Mouse (Mus musculus) midbrain, embryonic 11.5 days (tissue): Measurements from ENCODE around the gene Cbx2. TPM values are rescaled to one million over a fixed set of nuclear protein-coding genes. Genes with fewer than 3 reads are reported as not detected.

Experiments used
- ATAC-seq: fragments of 200-750 bp; cut with Nextera tagmentation; 2 replicates; pipeline ENCODE4 v1.8.0; 2017; ENCODE audit warnings: moderate TSS enrichment, moderate library complexity; ENCODE audit not compliant: low FRiP score
- DNase-seq: peaks from one replicate; pipeline ENCODE4 v3.0.0; 2015; ENCODE audit warnings: low spot score; ENCODE audit errors: missing footprints
- H3K27ac ChIP-seq: fragments of 300-500 bp; sonication (generic); 2 replicates; pipeline ENCODE4 v1.5.1; 2014; ENCODE audit warnings: low read depth, low read length
- H3K27me3 ChIP-seq: fragments of 300-500 bp; sonication (generic); 2 replicates; pipeline ENCODE4 v1.6.1; 2014; ENCODE audit warnings: mild to moderate bottlenecking, low read length, moderate library complexity, mixed read lengths; ENCODE audit not compliant: control insufficient read depth, insufficient read depth
- H3K36me3 ChIP-seq: fragments of 300-500 bp; sonication (generic); 2 replicates; pipeline ENCODE4 v1.6.1; 2014; ENCODE audit warnings: mild to moderate bottlenecking, low read length, moderate library complexity, mixed read lengths; ENCODE audit not compliant: control insufficient read depth, insufficient read depth
- H3K4me1 ChIP-seq: fragments of 300-500 bp; sonication (generic); 2 replicates; pipeline ENCODE4 v1.6.1; 2014; ENCODE audit warnings: low read length; ENCODE audit not compliant: control insufficient read depth, insufficient read depth
- H3K4me2 ChIP-seq: fragments of 300-500 bp; sonication (generic); 2 replicates; pipeline ENCODE4 v1.6.1; 2014; ENCODE audit warnings: mild to moderate bottlenecking, moderate library complexity
- H3K4me3 ChIP-seq: fragments of 300-500 bp; sonication (generic); 2 replicates; pipeline ENCODE4 v1.5.1; 2014; ENCODE audit warnings: low read depth, low read length
- H3K9ac ChIP-seq: fragments of 300-500 bp; sonication (generic); 2 replicates; pipeline ENCODE4 v1.6.1; 2014; ENCODE audit warnings: low read length
- H3K9me3 ChIP-seq: fragments of 300-500 bp; sonication (generic); 2 replicates; pipeline ENCODE4 v1.6.1; 2016; ENCODE audit warnings: low read length; ENCODE audit not compliant: control insufficient read depth
- WGBS: fragments of 180-500 bp; shearing (Covaris S2); extraction: QIAGEN DNeasy Blood & Tissue Kit; methylation state at CpG from one replicate; pipeline ENCODE4 v1.1.7; 2014; 5-methylcytosine and 5-hydroxymethylcytosine counted together
- polyA plus RNA-seq: library from polyadenylated mRNA; unstranded; fragments of >200 nt; fragmentation: Nextera tagmentation; extraction: Ambion mirVana; gene quantifications from 2 replicates; pipeline ENCODE4 v1.2.1, GENCODE M21; 2014

Gene Cbx2
- 66.7 and 70.5 TPM in 2 replicates for polyA plus RNA-seq

- Histone ChIP-seq H3K4me2 (peak within 1 kb of the TSS; percentile 94), H3K27ac (peak within 1 kb of the TSS; percentile 80), H3K4me1 (peaks cover 28% of the 10 kb centered on the region), H3K4me3 (peak within 1 kb of the TSS; percentile 75), H3K9me3 (no peaks in the 10 kb centered on the region), H3K9ac (peak within 1 kb of the TSS; percentile 93), H3K27me3 (peaks cover 3% of the 10 kb centered on the region; the same call in 1 of the 2 replicates), H3K36me3 (peaks cover 17% of the 10 kb centered on the region)
- ATAC-seq, result peak; percentile 91
- under 1% methylated on average over 80 of the region's 99 CpGs for WGBS
- peak; percentile 99 for DNase-seq
Observed at GRCm38 (mm10) chr11:119022895-119023615, at the start of gene Cbx2. TSS of gene Cbx2 (plus strand) at chr11:119022962.

GRCm38 (mm10) chr11:118974340-118974739 lies 48.4 kb upstream of the Cbx2 start:
- DNase-seq, result no peak
- Histone ChIP-seq H3K36me3 (no peaks in the 10 kb centered on the region), H3K27ac (no peak overlapping the region), H3K9ac (no peak overlapping the region), H3K27me3 (no peaks in the 10 kb centered on the region), H3K4me1 (peaks cover 23% of the 10 kb centered on the region), H3K9me3 (no peaks in the 10 kb centered on the region), H3K4me3 (no peak overlapping the region), H3K4me2 (no peak overlapping the region)
- WGBS, result 78% methylated on average over 7 of the region's 7 CpGs
- ATAC-seq, result no peak

- Histone ChIP-seq H3K4me3 (no peak overlapping the region), H3K27ac (no peak overlapping the region), H3K9me3 (no peaks in the 10 kb centered on the region), H3K27me3 (no peaks in the 10 kb centered on the region), H3K4me2 (peak overlapping the region; percentile 3; the same call in 1 of the 2 replicates), H3K9ac (no peak overlapping the region), H3K4me1 (peaks cover 23% of the 10 kb centered on the region), H3K36me3 (no peaks in the 10 kb centered on the region)
- under 1% methylated on average over 10 of the region's 10 CpGs for WGBS
- ATAC-seq (no peak), DNase-seq (peak; percentile 99)
Observed at GRCm38 (mm10) chr11:118975427-118975826, 47.3 kb upstream of the Cbx2 start.

- Histone ChIP-seq H3K27ac (no peak overlapping the region), H3K4me1 (peaks cover 23% of the 10 kb centered on the region), H3K9ac (no peak overlapping the region), H3K36me3 (no peaks in the 10 kb centered on the region), H3K4me2 (peak overlapping the region; percentile 3; the same call in 1 of the 2 replicates), H3K27me3 (no peaks in the 10 kb centered on the region), H3K4me3 (no peak overlapping the region), H3K9me3 (no peaks in the 10 kb centered on the region)
- no peak for DNase-seq
- ATAC-seq, result no peak
- 13% methylated on average over 12 of the region's 12 CpGs for WGBS
Observed at GRCm38 (mm10) chr11:118975917-118976316, 46.8 kb upstream of the Cbx2 start.

- H3K4me1 ChIP-seq, result peaks cover 9% of the 10 kb centered on the region
- H3K4me3 ChIP-seq, result no peak overlapping the region
- H3K27me3 ChIP-seq, result no peaks in the 10 kb centered on the region
- no peaks in the 10 kb centered on the region for H3K9me3 ChIP-seq
- no peak overlapping the region for H3K27ac ChIP-seq
- H3K36me3 ChIP-seq, result no peaks in the 10 kb centered on the region
- DNase-seq (no peak), ATAC-seq (no peak)
- WGBS, result 88% methylated on average over 2 of the region's 2 CpGs
- H3K4me2 ChIP-seq, result no peak overlapping the region
- no peak overlapping the region for H3K9ac ChIP-seq
Observed at GRCm38 (mm10) chr11:118980388-118980787, 42.4 kb upstream of the Cbx2 start.

GRCm38 (mm10) chr11:118981012-118981776 lies 41.6 kb upstream of the Cbx2 start:
- DNase-seq (no peak), ATAC-seq (no peak)
- no peak overlapping the region for H3K4me2 ChIP-seq
- no peak overlapping the region for H3K4me3 ChIP-seq
- no peaks in the 10 kb centered on the region for H3K36me3 ChIP-seq
- no peaks in the 10 kb centered on the region for H3K9me3 ChIP-seq
- peaks cover 3% of the 10 kb centered on the region; the same call in 1 of the 2 replicates for H3K4me1 ChIP-seq
- 69% methylated on average over 18 of the region's 18 CpGs for WGBS
- H3K27me3 ChIP-seq, result no peaks in the 10 kb centered on the region
- H3K9ac ChIP-seq, result no peak overlapping the region
- H3K27ac ChIP-seq, result no peak overlapping the region

- 34% methylated on average over 12 of the region's 12 CpGs for WGBS
- no peak overlapping the region for H3K9ac ChIP-seq
Observed at GRCm38 (mm10) chr11:118982593-118983113, 40.1 kb upstream of the Cbx2 start.

GRCm38 (mm10) chr11:118985571-118985970 lies 37.2 kb upstream of the Cbx2 start:
- Histone ChIP-seq H3K4me3 (no peak overlapping the region), H3K27me3 (no peaks in the 10 kb centered on the region), H3K36me3 (no peaks in the 10 kb centered on the region), H3K27ac (no peak overlapping the region), H3K4me1 (peaks cover 3% of the 10 kb centered on the region; the same call in 1 of the 2 replicates), H3K9me3 (no peaks in the 10 kb centered on the region), H3K9ac (no peak overlapping the region), H3K4me2 (no peak overlapping the region)
- ATAC-seq (no peak), DNase-seq (no peak)
- WGBS, result 60% methylated on average over 5 of the region's 5 CpGs

More at GRCm38 (mm10) chr11:118982593-118983113, 40.1 kb upstream of the Cbx2 start:
- Histone ChIP-seq H3K27me3 (no peaks in the 10 kb centered on the region), H3K9me3 (no peaks in the 10 kb centered on the region), H3K4me3 (no peak overlapping the region), H3K4me2 (no peak overlapping the region), H3K27ac (no peak overlapping the region), H3K4me1 (peaks cover 3% of the 10 kb centered on the region; the same call in 1 of the 2 replicates), H3K36me3 (no peaks in the 10 kb centered on the region)
- DNase-seq (no peak), ATAC-seq (no peak)

GRCm38 (mm10) chr11:118987999-118988398 lies 34.8 kb upstream of the Cbx2 start, which contains the start of gene Enpp7:
TSS of gene Enpp7 (plus strand) at chr11:118988188.
- H3K4me1 ChIP-seq, result peaks cover 2% of the 10 kb centered on the region; the same call in 1 of the 2 replicates
- H3K36me3 ChIP-seq, result no peaks in the 10 kb centered on the region
- no peak for ATAC-seq
- no peak within 1 kb of the TSS for H3K27ac ChIP-seq
- no peak within 1 kb of the TSS for H3K4me2 ChIP-seq
- 88% methylated on average over 10 of the region's 10 CpGs for WGBS
- no peak for DNase-seq
- no peaks in the 10 kb centered on the region for H3K27me3 ChIP-seq
- H3K9ac ChIP-seq, result no peak within 1 kb of the TSS
- H3K4me3 ChIP-seq, result no peak within 1 kb of the TSS
- no peaks in the 10 kb centered on the region for H3K9me3 ChIP-seq
